Mouse (Mus musculus) bone marrow macrophage, adult 2 months (primary cell): Measurements from ENCODE around the gene Usp3.

ENCODE experiments used
- CTCF ChIP-seq: IDR thresholded peaks from 2 replicates; pipeline ENCODE4 v1.5.1; 2012; ENCODE audit warnings: low read depth, mild to moderate bottlenecking, low read length, moderate library complexity
- POLR2A ChIP-seq: IDR thresholded peaks from 2 replicates; pipeline ENCODE4 v1.6.1; 2012; ENCODE audit warnings: mild to moderate bottlenecking, low read depth, low read length, borderline replicate concordance

DNA sequence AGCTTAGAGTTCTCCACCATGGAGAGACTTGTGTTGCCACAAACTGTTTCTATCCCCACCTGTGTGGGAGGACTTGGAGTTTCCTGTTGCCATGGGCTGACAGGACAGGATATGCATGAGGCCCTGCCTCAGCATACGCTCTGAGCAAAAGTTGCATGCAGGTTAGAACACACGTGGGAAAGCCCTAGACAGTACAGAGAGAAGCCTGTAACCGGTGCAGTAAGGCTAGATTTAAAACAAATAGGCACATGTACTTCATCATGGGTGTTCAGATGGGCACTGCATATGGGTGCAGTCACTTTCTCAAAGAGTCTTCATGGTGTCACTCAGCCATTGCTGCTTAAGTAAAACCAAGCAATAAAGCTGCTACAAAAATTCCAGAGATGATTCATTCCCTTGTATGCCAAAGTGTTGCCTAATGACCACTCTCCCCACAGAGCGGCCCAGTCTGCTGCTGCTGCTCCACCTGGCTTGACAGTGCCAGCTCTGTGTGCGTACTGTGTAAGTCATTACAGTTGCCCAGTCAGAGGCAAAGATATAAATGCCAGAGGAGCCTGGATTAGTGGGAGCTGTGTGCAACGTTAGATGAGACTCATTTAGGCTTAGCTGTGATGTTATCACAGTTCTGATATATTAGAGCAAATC lies 76.5 kb downstream of the Usp3 start:
- TF ChIP-seq POLR2A (no peak), CTCF (no peak)
